Mouse (Mus musculus) lung, adult 2 months (tissue): ENCODE results near the gene Odf3.

Experiments used
- CTCF ChIP-seq: fragments of 200-500 bp; IDR thresholded peaks from 2 replicates; pipeline ENCODE4 v1.5.1; 2011; ENCODE audit warnings: mild to moderate bottlenecking, low read length, control low read depth; ENCODE audit not compliant: insufficient read depth
- POLR2A ChIP-seq: fragments of 200-500 bp; IDR thresholded peaks from 2 replicates; pipeline ENCODE4 v1.6.1; 2011; ENCODE audit warnings: low read depth, mild to moderate bottlenecking, control low read depth, low read length, borderline replicate concordance; ENCODE audit errors: extremely low read depth

DNA sequence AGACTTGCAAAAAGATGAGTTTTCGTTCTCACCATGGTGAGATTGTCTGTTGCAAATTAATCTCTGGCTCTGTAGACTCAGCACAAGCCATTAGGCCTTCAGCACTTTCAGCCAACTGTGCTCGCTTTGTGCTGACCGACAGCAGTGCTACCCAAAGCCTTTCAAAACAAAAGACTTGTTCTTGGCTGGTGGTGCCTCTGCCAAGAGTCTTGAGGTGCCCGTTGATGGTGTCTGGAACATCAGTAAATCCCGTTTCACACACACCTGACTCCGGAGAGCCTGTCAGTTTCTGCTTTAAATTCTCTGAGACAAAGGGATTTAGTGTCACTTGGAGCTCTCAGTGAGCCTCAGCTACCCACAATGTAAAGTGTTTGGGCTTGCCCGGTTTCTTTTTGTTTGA, 46.4 kb downstream of the Odf3 start:
- TF ChIP-seq CTCF, result no peak
- TF ChIP-seq POLR2A, result no peak
